Mouse (Mus musculus) G1E (cell line): Measurements from ENCODE around the gene Pskh1.

Source experiments
- CTCF ChIP-seq: IDR thresholded peaks from 2 replicates; pipeline ENCODE4 v1.5.1; 2012; ENCODE audit warnings: low read depth, low read length, inconsistent platforms, mixed read lengths
- GATA1 ChIP-seq: IDR thresholded peaks from 2 replicates; pipeline ENCODE4 v1.6.1; 2012; ENCODE audit warnings: borderline replicate concordance, low read length, inconsistent platforms, mixed read lengths
- POLR2AphosphoS5 ChIP-seq: IDR thresholded peaks from 2 replicates; pipeline ENCODE4 v1.6.1; 2012; ENCODE audit warnings: low read depth, low read length, inconsistent platforms; ENCODE audit not compliant: insufficient replicate concordance
- TAL1 ChIP-seq: conservative IDR thresholded peaks from 2 replicates; pipeline ENCODE4 v1.6.1; 2012; ENCODE audit warnings: low read depth, low read length, inconsistent platforms, mixed read lengths

GRCm38 (mm10) chr8:105919390-105919789 is 19.1 kb downstream of the Pskh1 start:
- TF ChIP-seq CTCF (no peak), TAL1 (no peak), GATA1 (no peak), POLR2AphosphoS5 (no peak)
